Mouse (Mus musculus): ENCODE measurements around the gene C130050O18Rik. TPM values are rescaled to one million over a fixed set of nuclear protein-coding genes. Genes with fewer than 3 reads are reported as not detected.

C130050O18Rik gene
- total RNA-seq, 1 experiment = 0.49 TPM

GRCm38 (mm10) chr5:139448025-139448424 lies 42.9 kb downstream of the C130050O18Rik start:
- in situ Hi-C loops (cut with MboI; ENCODE audit: low sequenced_read_pairs in 2 of 2, unreplicated experiment in 2 of 2) = no loop called here
- H3K4me3 ChIP-seq (ENCODE audit: insufficient read depth in 1 of 2, low read depth in 1 of 2, low read length in 2 of 2, poor library complexity in 1 of 2, severe bottlenecking in 1 of 2) = no peak overlapping the region
- no peak for DNase-seq (ENCODE audit: low read depth, low spot score)
- TF ChIP-seq MAFK (IDR thresholded peaks at IDR 0.05; ENCODE audit: insufficient read depth, low read depth, low read length) = no peak
- TF ChIP-seq HCFC1 (IDR thresholded peaks at IDR 0.05; ENCODE audit: borderline replicate concordance, insufficient read depth, low read length) = no peak
- no peak for TF ChIP-seq ZC3H11A (IDR thresholded peaks at IDR 0.05; ENCODE audit: borderline replicate concordance, low read depth, low read length)
- no peak for TF ChIP-seq CHD2 (IDR thresholded peaks at IDR 0.05; ENCODE audit: low read depth, low read length)
- TF ChIP-seq ZNF384 (IDR thresholded peaks at IDR 0.05; ENCODE audit: low read depth, low read length) = no peak
- H3K9me3 ChIP-seq (ENCODE audit: control insufficient read depth, insufficient read depth, low read depth, low read length) = no peaks in the 10 kb centered on the region
- H3K9ac ChIP-seq (ENCODE audit: insufficient read depth, low read depth, low read length, poor library complexity, severe bottlenecking) = no peak overlapping the region
- peaks cover 6% of the 10 kb centered on the region; the same call in 1 of the 2 replicates for H3K36me3 ChIP-seq (ENCODE audit: control insufficient read depth, insufficient read depth, low read length, poor library complexity, severe bottlenecking)
- H3K4me1 ChIP-seq (ENCODE audit: control insufficient read depth in 2 of 2, insufficient read depth in 2 of 2, low read length in 2 of 2, poor library complexity in 1 of 2) = peaks cover 0 to 17% of the 10 kb centered on the region in 2 experiments; a peak in 2 of 4 replicates
- H3K27ac ChIP-seq (ENCODE audit: insufficient read depth, low read depth, low read length, poor library complexity, severe bottlenecking) = no peak overlapping the region

- no peak overlapping the region for H3K27ac ChIP-seq (ENCODE audit: insufficient read depth, low read depth, low read length, poor library complexity, severe bottlenecking)
- H3K9ac ChIP-seq (ENCODE audit: insufficient read depth, low read depth, low read length, poor library complexity, severe bottlenecking) = no peak overlapping the region
- in situ Hi-C loops (cut with MboI; ENCODE audit: low sequenced_read_pairs in 2 of 2, unreplicated experiment in 2 of 2) = no loop called here
- no peaks in the 10 kb centered on the region for H3K9me3 ChIP-seq (ENCODE audit: control insufficient read depth, insufficient read depth, low read depth, low read length)
- H3K36me3 ChIP-seq (ENCODE audit: control insufficient read depth, insufficient read depth, low read length, poor library complexity, severe bottlenecking) = peaks cover 14% of the 10 kb centered on the region; the same call in 1 of the 2 replicates
- DNase-seq (ENCODE audit: low read depth, low spot score) = no peak
- H3K4me3 ChIP-seq (ENCODE audit: insufficient read depth in 1 of 2, low read depth in 1 of 2, low read length in 2 of 2, poor library complexity in 1 of 2, severe bottlenecking in 1 of 2) = no peak overlapping the region
- H3K4me1 ChIP-seq (ENCODE audit: control insufficient read depth in 2 of 2, insufficient read depth in 2 of 2, low read length in 2 of 2, poor library complexity in 1 of 2) = peaks cover 0 to 15% of the 10 kb centered on the region in 2 experiments; a peak in 2 of 4 replicates
- TF ChIP-seq MAFK (IDR thresholded peaks at IDR 0.05; ENCODE audit: insufficient read depth, low read depth, low read length) (no peak), HCFC1 (IDR thresholded peaks at IDR 0.05; ENCODE audit: borderline replicate concordance, insufficient read depth, low read length) (no peak), ZC3H11A (IDR thresholded peaks at IDR 0.05; ENCODE audit: borderline replicate concordance, low read depth, low read length) (no peak), ZNF384 (IDR thresholded peaks at IDR 0.05; ENCODE audit: low read depth, low read length) (no peak), CHD2 (IDR thresholded peaks at IDR 0.05; ENCODE audit: low read depth, low read length) (no peak)
Observed at GRCm38 (mm10) chr5:139449161-139449791, 44.2 kb downstream of the C130050O18Rik start.

GRCm38 (mm10) chr5:139449926-139450325 lies 44.8 kb downstream of the C130050O18Rik start:
- DNase-seq (ENCODE audit: low read depth, low spot score) = no peak
- TF ChIP-seq ZNF384 (IDR thresholded peaks at IDR 0.05; ENCODE audit: low read depth, low read length) (no peak), CHD2 (IDR thresholded peaks at IDR 0.05; ENCODE audit: low read depth, low read length) (no peak), HCFC1 (IDR thresholded peaks at IDR 0.05; ENCODE audit: borderline replicate concordance, insufficient read depth, low read length) (no peak), MAFK (IDR thresholded peaks at IDR 0.05; ENCODE audit: insufficient read depth, low read depth, low read length) (no peak), ZC3H11A (IDR thresholded peaks at IDR 0.05; ENCODE audit: borderline replicate concordance, low read depth, low read length) (no peak)
- Histone ChIP-seq H3K4me1 (ENCODE audit: control insufficient read depth in 2 of 2, insufficient read depth in 2 of 2, low read length in 2 of 2, poor library complexity in 1 of 2) (peaks cover 0 to 11% of the 10 kb centered on the region in 2 experiments; a peak in 2 of 4 replicates), H3K27ac (ENCODE audit: insufficient read depth, low read depth, low read length, poor library complexity, severe bottlenecking) (no peak overlapping the region), H3K4me3 (ENCODE audit: insufficient read depth in 1 of 2, low read depth in 1 of 2, low read length in 2 of 2, poor library complexity in 1 of 2, severe bottlenecking in 1 of 2) (no peak overlapping the region), H3K9ac (ENCODE audit: insufficient read depth, low read depth, low read length, poor library complexity, severe bottlenecking) (no peak overlapping the region), H3K9me3 (ENCODE audit: control insufficient read depth, insufficient read depth, low read depth, low read length) (no peaks in the 10 kb centered on the region), H3K36me3 (ENCODE audit: control insufficient read depth, insufficient read depth, low read length, poor library complexity, severe bottlenecking) (peaks cover 14% of the 10 kb centered on the region)
- in situ Hi-C loops (cut with MboI; ENCODE audit: low sequenced_read_pairs in 2 of 2, unreplicated experiment in 2 of 2) = no loop called here

- H3K4me3 ChIP-seq (ENCODE audit: insufficient read depth in 1 of 2, low read depth in 1 of 2, low read length in 2 of 2, poor library complexity in 1 of 2, severe bottlenecking in 1 of 2) = no peak overlapping the region
- in situ Hi-C loops (cut with MboI; ENCODE audit: low sequenced_read_pairs in 2 of 2, unreplicated experiment in 2 of 2) = no loop called here
- H3K27ac ChIP-seq (ENCODE audit: insufficient read depth, low read depth, low read length, poor library complexity, severe bottlenecking) = no peak overlapping the region
- no peak for DNase-seq (ENCODE audit: low read depth, low spot score)
- H3K9me3 ChIP-seq (ENCODE audit: control insufficient read depth, insufficient read depth, low read depth, low read length) = no peaks in the 10 kb centered on the region
- peaks cover 25% of the 10 kb centered on the region for H3K36me3 ChIP-seq (ENCODE audit: control insufficient read depth, insufficient read depth, low read length, poor library complexity, severe bottlenecking)
- H3K4me1 ChIP-seq (ENCODE audit: control insufficient read depth in 2 of 2, insufficient read depth in 2 of 2, low read length in 2 of 2, poor library complexity in 1 of 2) = no peaks in the 10 kb centered on the region
- no peak for TF ChIP-seq CHD2 (IDR thresholded peaks at IDR 0.05; ENCODE audit: low read depth, low read length)
- H3K9ac ChIP-seq (ENCODE audit: insufficient read depth, low read depth, low read length, poor library complexity, severe bottlenecking) = no peak overlapping the region
Observed at GRCm38 (mm10) chr5:139453031-139453430, 48.0 kb downstream of the C130050O18Rik start.

- Histone ChIP-seq H3K36me3 (ENCODE audit: control insufficient read depth, insufficient read depth, low read length, poor library complexity, severe bottlenecking) (peaks cover 25% of the 10 kb centered on the region), H3K27ac (ENCODE audit: insufficient read depth, low read depth, low read length, poor library complexity, severe bottlenecking) (no peak overlapping the region; the same call in 1 of the 2 replicates), H3K4me3 (ENCODE audit: insufficient read depth in 1 of 2, low read depth in 1 of 2, low read length in 2 of 2, poor library complexity in 1 of 2, severe bottlenecking in 1 of 2) (no peak overlapping the region), H3K9ac (ENCODE audit: insufficient read depth, low read depth, low read length, poor library complexity, severe bottlenecking) (no peak overlapping the region), H3K9me3 (ENCODE audit: control insufficient read depth, insufficient read depth, low read depth, low read length) (no peaks in the 10 kb centered on the region), H3K4me1 (ENCODE audit: control insufficient read depth in 2 of 2, insufficient read depth in 2 of 2, low read length in 2 of 2, poor library complexity in 1 of 2) (no peaks in the 10 kb centered on the region)
- in situ Hi-C loops (cut with MboI; ENCODE audit: low sequenced_read_pairs in 2 of 2, unreplicated experiment in 2 of 2) = no loop called here
- DNase-seq (ENCODE audit: low read depth, low spot score) = no peak
- TF ChIP-seq MAFK (IDR thresholded peaks at IDR 0.05; ENCODE audit: insufficient read depth, low read depth, low read length) = no peak
Observed at GRCm38 (mm10) chr5:139455166-139455565, 50.1 kb downstream of the C130050O18Rik start.
